Mouse (Mus musculus) erythroblast, adult 5-6 weeks (primary cell): ENCODE measurements around the gene Fcnb. TPM values are rescaled to one million over a fixed set of nuclear protein-coding genes. Genes with fewer than 3 reads are reported as not detected.

Experiments
- ATAC-seq: replicated peaks from 2 replicates; pipeline ENCODE4 v1.8.0; 2016; ENCODE audit warnings: moderate number of reproducible peaks, mild to moderate bottlenecking, moderate TSS enrichment, inconsistent platforms; ENCODE audit not compliant: poor library complexity, low FRiP score, severe bottlenecking
- total RNA-seq, 2 experiments: library from RNA; stranded (forward) in 1 of 2; stranded (reverse) in 1 of 2; fragments of 150-400 nt in 1 of 2; fragments of 200-764, 138-1000 nt in 1 of 2; gene quantifications; 2 replicates each; pipeline versions ENCODE4 v1.2.3 to v1.2.4; 2015 to 2017; ENCODE audit warnings: low replicate concordance in 2 of 2

The Fcnb gene
- total RNA-seq, 2 experiments from 2014 or later, result 130 to 217 TPM

DNA sequence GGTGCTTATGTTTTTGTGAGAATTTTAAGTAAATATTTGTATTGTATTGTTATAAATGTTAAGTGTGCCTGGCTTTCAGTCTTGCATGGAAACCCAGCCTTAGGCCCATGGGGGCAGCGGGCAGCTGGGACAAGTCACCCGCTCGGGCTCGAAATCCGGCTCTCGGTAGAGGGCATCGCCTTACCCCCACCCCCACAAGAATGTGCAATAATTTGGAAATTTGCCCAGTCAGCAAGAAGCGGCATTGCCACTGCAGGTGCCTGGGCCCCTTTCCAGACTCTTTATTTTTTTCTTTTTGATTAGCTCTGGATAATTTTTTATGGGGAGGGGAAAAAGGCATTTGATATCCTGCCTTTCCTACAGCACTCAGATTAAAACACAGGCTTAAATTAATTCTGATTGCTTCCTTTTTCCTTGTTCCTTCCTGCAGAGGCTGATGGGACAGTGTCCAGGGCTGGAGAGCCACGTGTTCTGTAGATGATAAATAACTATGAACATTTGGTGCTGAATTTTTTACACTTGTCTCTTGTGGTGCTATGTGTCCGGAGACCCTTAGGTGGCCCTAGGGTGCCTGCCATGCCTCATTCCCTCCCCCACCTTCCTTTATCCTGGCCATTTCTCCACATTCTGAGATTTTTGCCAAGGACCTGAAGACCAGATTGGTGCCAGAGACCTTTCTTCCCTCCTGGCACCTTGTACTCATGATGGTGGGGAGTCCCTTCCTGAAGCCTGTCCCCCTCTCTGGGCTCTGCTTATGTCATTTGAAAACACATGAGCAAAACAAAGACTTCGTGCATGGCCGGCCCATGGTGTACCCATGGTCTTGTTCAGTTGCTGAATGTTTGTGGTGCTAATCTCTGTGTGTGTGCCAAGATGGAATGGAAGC, 46.9 kb downstream of the Fcnb start:
- ATAC-seq, result no peak

DNA sequence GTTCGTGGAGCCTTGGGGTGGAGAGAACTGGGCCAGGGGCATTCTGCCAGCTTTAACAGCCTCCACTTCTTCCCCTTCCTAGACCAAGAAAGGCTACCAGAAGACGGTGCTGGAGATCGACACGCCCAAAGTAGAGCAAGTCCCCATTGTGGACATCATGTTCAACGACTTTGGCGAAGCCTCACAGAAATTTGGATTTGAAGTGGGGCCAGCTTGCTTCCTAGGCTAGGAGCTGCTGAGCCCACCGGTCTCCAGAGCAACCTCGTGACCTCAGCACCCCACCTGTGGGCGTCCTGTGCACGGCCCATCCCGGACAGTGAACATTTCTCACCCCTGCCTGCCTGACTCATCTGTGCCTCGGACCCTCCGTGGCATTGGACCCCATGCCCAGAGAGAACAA, 47.9 kb downstream of the Fcnb start:
- no peak for ATAC-seq

DNA sequence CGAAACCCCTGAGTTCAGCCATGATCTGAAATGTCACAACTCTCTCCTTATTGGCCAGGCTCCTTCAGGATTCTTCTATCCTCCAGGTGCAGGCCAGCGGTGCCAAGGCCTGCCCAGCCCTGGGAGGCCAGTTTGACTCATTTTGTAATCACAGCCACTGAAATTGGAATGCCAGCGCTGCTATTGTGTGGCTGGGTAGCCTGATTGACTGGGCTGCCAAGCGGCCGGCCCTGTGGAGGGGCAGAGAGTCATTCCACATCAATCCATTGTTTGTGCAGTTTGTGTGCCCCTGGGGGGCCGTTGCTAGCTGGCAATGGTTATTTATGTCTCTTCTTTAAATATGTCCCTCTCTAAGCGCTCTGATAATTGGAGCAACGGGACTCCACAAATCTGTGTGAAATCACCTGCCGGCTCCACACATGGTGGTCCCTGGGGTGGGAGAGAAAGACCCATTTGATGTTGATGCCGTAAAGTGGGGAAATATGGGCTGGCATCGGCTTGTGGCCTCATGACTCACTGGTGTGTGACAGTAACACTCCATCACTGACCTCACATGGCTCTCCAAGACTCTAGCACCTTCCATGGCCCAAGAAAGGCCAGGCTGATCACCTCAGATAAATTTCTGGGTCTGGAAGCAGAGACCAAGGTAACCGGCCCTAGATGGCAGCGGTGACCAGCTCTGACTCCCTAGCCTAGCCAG, 50.5 kb downstream of the Fcnb start:
- no peak for ATAC-seq

DNA sequence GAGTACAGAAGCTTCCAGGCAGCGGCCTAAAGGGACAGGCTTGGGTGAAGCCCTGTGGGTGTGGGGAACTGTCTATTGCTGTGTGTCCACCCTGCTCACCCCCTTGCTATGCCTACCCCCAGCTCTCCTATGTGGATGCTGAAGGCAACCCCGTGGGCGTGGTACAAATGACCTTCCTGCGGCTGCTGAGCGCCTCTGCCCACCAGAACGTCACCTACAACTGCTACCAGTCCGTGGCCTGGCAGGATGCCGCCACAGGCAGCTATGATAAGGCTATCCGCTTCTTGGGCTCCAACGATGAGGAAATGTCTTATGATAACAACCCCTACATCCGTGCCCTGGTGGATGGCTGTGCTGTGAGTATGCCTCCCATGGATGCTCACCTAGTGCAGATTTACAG, 52.2 kb downstream of the Fcnb start:
- ATAC-seq, result peak; percentile 74

DNA sequence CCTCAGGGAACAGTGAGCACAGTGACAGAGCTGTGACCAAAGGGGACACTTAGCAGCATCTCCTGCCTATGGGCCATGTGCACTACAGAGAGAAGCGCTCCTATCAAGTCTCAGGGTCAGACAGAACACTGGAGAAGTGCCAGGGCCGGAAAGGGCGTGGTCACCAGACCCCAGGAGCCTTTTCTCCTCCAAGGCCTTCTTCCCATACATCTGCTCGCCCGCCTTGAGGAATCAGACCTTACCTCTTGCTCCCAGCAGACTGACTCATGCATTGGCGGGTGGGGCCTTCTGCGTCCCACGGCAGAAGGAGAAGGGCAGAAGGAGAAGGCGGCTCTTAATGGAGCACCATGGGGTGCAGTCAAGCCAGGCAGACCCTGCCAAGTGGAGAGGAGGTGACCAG, 52.8 kb downstream of the Fcnb start:
- peak; percentile 57 for ATAC-seq

Other genes with a start within 250 kb of the Fcnb start
- 3.1 and 7.5 TPM in 2 replicates for gene Col5a1, start 198.5 kb downstream of the Fcnb start, total RNA-seq (2015; ENCODE audit: low replicate concordance)
- 3.6 and 3.9 TPM in 2 replicates for gene Col5a1, start 198.5 kb downstream of the Fcnb start, total RNA-seq (2017; ENCODE audit: low replicate concordance)
- gene Olfm1, start 108.1 kb upstream of the Fcnb start, total RNA-seq (2015; ENCODE audit: low replicate concordance), result 6.5 and 7.5 TPM in 2 replicates
- 2.0 and 4.7 TPM in 2 replicates for gene Olfm1, start 108.1 kb upstream of the Fcnb start, total RNA-seq (2017; ENCODE audit: low replicate concordance)